Mouse (Mus musculus) testis, adult 2 months (tissue): ENCODE results near the gene Ssbp3.

ENCODE experiments used
- CTCF ChIP-seq: fragments of 200-500 bp; IDR thresholded peaks from 2 replicates; pipeline ENCODE4 v1.5.1; 2012; ENCODE audit warnings: low read depth, mild to moderate bottlenecking, inconsistent platforms, low read length, moderate library complexity; ENCODE audit not compliant: control insufficient read depth, insufficient read depth, insufficient replicate concordance
- POLR2A ChIP-seq: fragments of 200-500 bp; IDR thresholded peaks from 2 replicates; pipeline ENCODE4 v1.6.1; 2012; ENCODE audit warnings: low read depth, mild to moderate bottlenecking, inconsistent platforms, low read length, moderate library complexity; ENCODE audit not compliant: control insufficient read depth

DNA sequence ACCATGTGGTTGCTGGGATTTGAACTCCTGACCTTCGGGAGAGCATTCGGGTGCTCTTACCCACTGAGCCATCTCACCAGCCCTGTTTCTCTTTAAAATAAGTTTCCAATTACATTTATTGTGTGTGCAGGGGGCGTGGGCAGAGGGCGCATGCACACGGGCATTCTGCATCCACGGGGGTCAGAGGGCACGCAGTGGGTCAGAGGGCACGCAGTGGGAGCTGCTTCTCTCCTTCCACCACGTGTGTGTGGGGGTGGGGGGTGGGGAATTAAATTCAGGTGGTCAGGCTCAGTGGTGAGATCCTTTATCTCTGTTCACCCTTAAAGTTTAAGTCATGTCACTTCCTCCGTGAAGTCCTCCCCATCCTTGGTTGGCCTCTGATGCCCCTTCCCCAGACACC lies 187.9 kb downstream of the Ssbp3 start:
- TF ChIP-seq CTCF (no peak), POLR2A (no peak)
